Mouse (Mus musculus) CH12.LX (cell line): ENCODE results near the gene Mrgprh. TPM values are rescaled to one million over a fixed set of nuclear protein-coding genes. Genes with fewer than 3 reads are reported as not detected.
A peak's percentile ranks its signal among the peaks of the same experiment; 100 is the strongest.

ENCODE experiments used
- DNase-seq: peaks from one replicate; pipeline ENCODE4 v3.0.0-alpha.2; 2013; ENCODE audit errors: extremely low read depth
- H3K27ac ChIP-seq: 2 replicates; pipeline ENCODE4 v1.5.1; 2012; ENCODE audit warnings: low read depth, mild to moderate bottlenecking, control low read depth, moderate library complexity; ENCODE audit not compliant: insufficient read depth
- H3K27me3 ChIP-seq: replicated peaks from 2 replicates; pipeline ENCODE3; 2012; ENCODE audit warnings: inconsistent platforms
- H3K36me3 ChIP-seq, 2 experiments: replicated peaks in 1 of 2; 2 replicates each; pipeline versions ENCODE3 to v1.6.1; 2012; ENCODE audit warnings: inconsistent platforms in 1 of 2, low read length in 1 of 2, mild to moderate bottlenecking in 1 of 2, mixed read lengths in 1 of 2, moderate library complexity in 1 of 2; ENCODE audit not compliant: control insufficient read depth in 1 of 2, insufficient read depth in 1 of 2
- H3K4me1 ChIP-seq, 2 experiments: 2 replicates each; pipeline ENCODE4 v1.6.1; 2012; ENCODE audit warnings: inconsistent platforms in 1 of 2, moderate library complexity in 1 of 2; ENCODE audit not compliant: insufficient read depth in 2 of 2, control insufficient read depth in 1 of 2
- H3K4me2 ChIP-seq: 2 replicates; pipeline ENCODE4 v1.6.1; 2012; ENCODE audit warnings: low read depth, mild to moderate bottlenecking, control low read depth; ENCODE audit not compliant: poor library complexity, insufficient read depth, severe bottlenecking
- H3K4me3 ChIP-seq, 3 experiments: fragments of 150-350 bp in 1 of 3; sonication (generic) in 1 of 3; replicated peaks in 1 of 3; 2 replicates each; pipeline versions ENCODE3 to v1.5.1; 2011 to 2012; ENCODE audit warnings: low read depth in 2 of 3, low read length in 2 of 3, mild to moderate bottlenecking in 2 of 3, moderate library complexity in 2 of 3, control low read depth in 1 of 3, improper control_type of control experiment in 1 of 3, inconsistent platforms in 1 of 3, mixed read lengths in 1 of 3; ENCODE audit not compliant: poor library complexity in 1 of 3
- H3K79me2 ChIP-seq: replicated peaks from 2 replicates; pipeline ENCODE4 v1.6.1; 2012; ENCODE audit warnings: mild to moderate bottlenecking, moderate library complexity; ENCODE audit not compliant: control insufficient read depth, poor library complexity, insufficient read depth, severe bottlenecking; ENCODE audit errors: extremely low read depth
- H3K9ac ChIP-seq: 2 replicates; pipeline ENCODE4 v1.6.1; 2012; ENCODE audit warnings: low read depth, mild to moderate bottlenecking, control low read depth, moderate library complexity; ENCODE audit not compliant: insufficient read depth
- H3K9me3 ChIP-seq: replicated peaks from 2 replicates; pipeline ENCODE3; 2012; ENCODE audit warnings: low read length, inconsistent platforms, mixed read lengths
- CHD1 ChIP-seq: IDR thresholded peaks from 2 replicates; pipeline ENCODE4 v1.6.1; 2012; ENCODE audit warnings: low read depth, low read length, improper control_type of control experiment, inconsistent platforms
- CTCF ChIP-seq, 2 experiments: IDR thresholded peaks in 1 of 2; conservative IDR thresholded peaks in 1 of 2; 2 replicates each; pipeline ENCODE4 v1.5.1; 2011 to 2012; ENCODE audit warnings: low read depth in 2 of 2, low read length in 2 of 2, improper control_type of control experiment in 1 of 2, inconsistent platforms in 1 of 2, mild to moderate bottlenecking in 1 of 2, moderate library complexity in 1 of 2
- EP300 ChIP-seq: IDR thresholded peaks from 2 replicates; pipeline ENCODE4 v1.6.1; 2011; ENCODE audit warnings: low read length, improper control_type of control experiment
- JUND ChIP-seq: conservative IDR thresholded peaks from 2 replicates; pipeline ENCODE4 v1.6.1; 2011; ENCODE audit warnings: low read depth, low read length, improper control_type of control experiment
- KAT2A ChIP-seq: IDR thresholded peaks from 2 replicates; pipeline ENCODE4 v1.6.1; 2012; ENCODE audit warnings: low read length, improper control_type of control experiment, inconsistent platforms; ENCODE audit not compliant: insufficient replicate concordance
- MAFK ChIP-seq: IDR thresholded peaks from 2 replicates; pipeline ENCODE4 v1.6.1; 2011; ENCODE audit warnings: low read length, improper control_type of control experiment; ENCODE audit not compliant: insufficient replicate concordance
- RAD21 ChIP-seq: IDR thresholded peaks from 2 replicates; pipeline ENCODE4 v1.6.1; 2011; ENCODE audit warnings: low read depth, mild to moderate bottlenecking, low read length, improper control_type of control experiment, moderate library complexity
- SIN3A ChIP-seq: IDR thresholded peaks from 2 replicates; pipeline ENCODE4 v1.6.1; 2012; ENCODE audit warnings: low read length, improper control_type of control experiment, inconsistent platforms
- TBP ChIP-seq: conservative IDR thresholded peaks from 2 replicates; pipeline ENCODE4 v1.6.1; 2011; ENCODE audit warnings: low read depth, low read length, improper control_type of control experiment
- UBTF ChIP-seq: IDR thresholded peaks from 2 replicates; pipeline ENCODE4 v1.6.1; 2012; ENCODE audit warnings: low read depth, mild to moderate bottlenecking, inconsistent platforms, low read length, improper control_type of control experiment, moderate library complexity
- USF1 ChIP-seq: IDR thresholded peaks from 2 replicates; pipeline ENCODE4 v1.6.1; 2014; ENCODE audit warnings: low read depth, mild to moderate bottlenecking, inconsistent platforms, low read length, improper control_type of control experiment
- ZNF384 ChIP-seq: IDR thresholded peaks from 2 replicates; pipeline ENCODE4 v1.6.1; 2012; ENCODE audit warnings: low read depth, low read length, improper control_type of control experiment, inconsistent platforms
- dilution Hi-C: fragments of 300-500 bp; cut with MboI; formaldehyde crosslinking; loops from 2 replicates; pipeline ENCODE4 v1.14.3; 2020; ENCODE audit warnings: low sequenced_read_pairs; ENCODE audit not compliant: extremely low pct_unique_long_range_greater_than_20kb, extremely low pct_ligation_motif_present
- in situ Hi-C: fragments of 300-500 bp; cut with MboI; formaldehyde crosslinking; loops from 3 replicates; pipeline ENCODE4 v1.14.3; 2019; ENCODE audit warnings: low sequenced_read_pairs, low pct_ligation_motif_present, low pct_unique_long_range_greater_than_20kb, mixed read lengths
- polyA plus RNA-seq: library from polyadenylated mRNA; unstranded; fragments of >175 nt; gene quantifications from 2 replicates; pipeline ENCODE4 v1.2.1, GENCODE M21; 2012; ENCODE audit warnings: low read depth; ENCODE audit not compliant: insufficient read length
- total RNA-seq, 2 experiments: library from RNA; depleted of rRNA; stranded (reverse); fragments of 300-350 nt in 1 of 2; fragments of >200 nt in 1 of 2; gene quantifications; 2 replicates each; pipeline ENCODE4 v1.2.3; 2012 to 2014

Mrgprh gene
- total and polyA plus RNA-seq, 3 experiments: not detected

- H3K9ac ChIP-seq: no peak overlapping the region
These were observed 18.4 kb upstream of the Mrgprh start for GRCm38 (mm10) chr17:12857395-12857794.

GRCm38 (mm10) chr17:12858072-12858471 is 17.8 kb upstream of the Mrgprh start:
- no peak overlapping the region for H3K9ac ChIP-seq
- dilution Hi-C loops: no loop called here
- H3K4me2 ChIP-seq: no peak overlapping the region; the same call in 1 of the 2 replicates
- no peaks in the 10 kb centered on the region for H3K9me3 ChIP-seq
- in situ Hi-C loops: no loop called here
- H3K27me3 ChIP-seq: no peaks in the 10 kb centered on the region
- peak; percentile 24 for DNase-seq
- no peaks in the 10 kb centered on the region for H3K4me1 ChIP-seq
- TF ChIP-seq CTCF (conservative IDR thresholded peaks at IDR 0.05 in 1 of 2, IDR thresholded peaks at IDR 0.05 in 1 of 2; ENCODE audit: low read depth in 2 of 2, low read length in 2 of 2) (peak; percentile 20 to 62; a peak in 3 of 4 replicates), KAT2A (no peak), RAD21 (peak; percentile 20)
- no peak overlapping the region for H3K27ac ChIP-seq
- no peaks in the 10 kb centered on the region for H3K79me2 ChIP-seq
- no peak overlapping the region for H3K4me3 ChIP-seq
- H3K36me3 ChIP-seq: no peaks in the 10 kb centered on the region

More at GRCm38 (mm10) chr17:12857395-12857794, 18.4 kb upstream of the Mrgprh start:
- no peaks in the 10 kb centered on the region for H3K4me1 ChIP-seq
- no peak overlapping the region for H3K27ac ChIP-seq
- H3K36me3 ChIP-seq: no peaks in the 10 kb centered on the region
- no peak overlapping the region for H3K4me3 ChIP-seq
- no peak overlapping the region for H3K4me2 ChIP-seq
- no peaks in the 10 kb centered on the region for H3K79me2 ChIP-seq
- in situ Hi-C loops: no loop called here
- TF ChIP-seq TBP (no peak), EP300 (no peak), JUND (no peak), UBTF (no peak), SIN3A (no peak)
- TF ChIP-seq, all 38 proteins: peak for 0
- dilution Hi-C loops: no loop called here
- no peak for DNase-seq
- Histone ChIP-seq H3K27me3 (no peaks in the 10 kb centered on the region), H3K9me3 (no peaks in the 10 kb centered on the region)

GRCm38 (mm10) chr17:12859006-12859520 is 16.8 kb upstream of the Mrgprh start:
- no peaks in the 10 kb centered on the region for H3K27me3 ChIP-seq
- no peak for TF ChIP-seq ZNF384
- no peak for TF ChIP-seq MAFK
- TF ChIP-seq CHD1: no peak
- no peak for TF ChIP-seq KAT2A
- no peak for TF ChIP-seq USF1
- TF ChIP-seq, all 38 proteins: peak for 0
- dilution Hi-C loops (no loop called here), in situ Hi-C loops (no loop called here)
- no peak for DNase-seq
- Histone ChIP-seq H3K36me3 (no peaks in the 10 kb centered on the region), H3K9me3 (no peaks in the 10 kb centered on the region), H3K9ac (no peak overlapping the region), H3K4me1 (no peaks in the 10 kb centered on the region), H3K79me2 (no peaks in the 10 kb centered on the region), H3K4me2 (no peak overlapping the region), H3K4me3 (no peak overlapping the region), H3K27ac (no peak overlapping the region)
